Mouse (Mus musculus) neural tube, embryonic 14.5 days (tissue): ENCODE data around the gene Pcolce. TPM values are rescaled to one million over a fixed set of nuclear protein-coding genes. Genes with fewer than 3 reads are reported as not detected.
"Not testable (repeated sequence)": the region's sequence is repeated elsewhere in the genome, so short reads cannot be mapped to it uniquely, and the experiment has no call there.

Experiments used
- ATAC-seq: fragments of 200-750 bp; cut with Nextera tagmentation; 2 replicates; pipeline ENCODE4 v1.8.0; 2017; ENCODE audit warnings: low read depth, mild to moderate bottlenecking, moderate TSS enrichment, moderate library complexity
- H3K27ac ChIP-seq: fragments of 300-500 bp; sonication (generic); 2 replicates; pipeline ENCODE4 v1.5.1; 2014; ENCODE audit warnings: low read depth, mild to moderate bottlenecking, control low read depth, low read length, moderate library complexity, mixed read lengths
- H3K27me3 ChIP-seq: fragments of 300-500 bp; sonication (generic); 2 replicates; pipeline ENCODE4 v1.6.1; 2014; ENCODE audit warnings: low read length; ENCODE audit not compliant: control insufficient read depth, insufficient read depth
- H3K36me3 ChIP-seq: fragments of 300-500 bp; sonication (generic); 2 replicates; pipeline ENCODE4 v1.6.1; 2014; ENCODE audit warnings: low read length, mixed read lengths; ENCODE audit not compliant: control insufficient read depth, insufficient read depth
- H3K4me1 ChIP-seq: fragments of 300-500 bp; sonication (generic); 2 replicates; pipeline ENCODE4 v1.6.1; 2014; ENCODE audit warnings: low read length; ENCODE audit not compliant: control insufficient read depth, insufficient read depth
- H3K4me2 ChIP-seq: fragments of 300-500 bp; sonication (generic); 2 replicates; pipeline ENCODE4 v1.6.1; 2014; ENCODE audit warnings: mild to moderate bottlenecking, low read depth, low read length, control low read depth
- H3K4me3 ChIP-seq: fragments of 300-500 bp; sonication (generic); 2 replicates; pipeline ENCODE4 v1.5.1; 2014; ENCODE audit warnings: low read depth, low read length, control low read depth, mixed read lengths
- H3K9ac ChIP-seq: fragments of 300-500 bp; sonication (generic); replicated peaks from 2 replicates; pipeline ENCODE4 v1.6.1; 2014; ENCODE audit warnings: low read depth, mild to moderate bottlenecking, control low read depth, low read length, mixed read lengths
- H3K9me3 ChIP-seq: fragments of 300-500 bp; sonication (generic); 2 replicates; pipeline ENCODE4 v1.6.1; 2016; ENCODE audit warnings: low read length; ENCODE audit not compliant: control insufficient read depth
- WGBS: fragments of 180-500 bp; shearing (Covaris S2); extraction: QIAGEN DNeasy Blood & Tissue Kit; methylation state at CpG from one replicate; pipeline ENCODE4 v1.1.7; 2014; 5-methylcytosine and 5-hydroxymethylcytosine counted together
- polyA plus RNA-seq: library from polyadenylated mRNA; unstranded; fragments of >200 nt; fragmentation: Nextera tagmentation; extraction: Ambion mirVana; gene quantifications from 2 replicates; pipeline ENCODE4 v1.2.1, GENCODE M21; 2014

Gene Pcolce
- polyA plus RNA-seq, 1 experiment from 2014 or later: 2.4 TPM

DNA sequence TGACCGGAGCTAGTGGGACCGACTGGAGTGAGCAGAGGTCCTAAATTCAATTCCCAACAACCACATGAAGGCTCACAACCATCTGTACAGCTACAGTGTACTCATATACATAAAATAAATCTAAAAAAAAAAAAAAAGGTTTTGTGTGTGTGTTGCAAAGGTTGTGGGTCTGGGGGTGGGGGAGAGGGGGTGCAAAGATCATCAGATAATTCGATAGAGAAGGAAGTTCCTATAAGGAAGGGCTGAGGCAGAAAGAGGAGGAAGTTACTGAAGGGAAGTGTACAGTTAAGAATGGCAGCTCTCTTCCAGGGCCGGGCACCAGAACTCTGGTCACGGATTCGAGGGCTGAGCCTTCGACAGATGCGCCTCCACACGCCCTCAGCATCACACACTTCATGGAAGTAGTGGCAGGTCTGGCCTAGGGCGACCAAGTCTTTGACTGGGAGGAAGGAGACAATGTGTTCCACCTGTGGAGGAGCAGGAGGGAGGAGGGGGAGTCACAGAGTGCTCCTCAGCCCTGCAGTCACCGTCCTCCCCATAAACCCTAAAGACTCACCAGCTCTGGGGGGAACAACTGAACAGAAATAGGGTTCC lies 10.4 kb upstream of the Pcolce start:
- H3K4me3 ChIP-seq: no peak overlapping the region
- H3K27me3 ChIP-seq: no peaks in the 10 kb centered on the region
- no peak overlapping the region for H3K9ac ChIP-seq
- H3K9me3 ChIP-seq: no peaks in the 10 kb centered on the region
- H3K27ac ChIP-seq: no peak overlapping the region
- 91% methylated on average over 11 of the region's 11 CpGs for WGBS
- no peaks in the 10 kb centered on the region for H3K36me3 ChIP-seq
- H3K4me1 ChIP-seq: 0 out of 2 replicates have a peak, but pooled peaks cover 6% of the 10 kb centered on the region
- H3K4me2 ChIP-seq: no peak overlapping the region
- ATAC-seq: no peak

DNA sequence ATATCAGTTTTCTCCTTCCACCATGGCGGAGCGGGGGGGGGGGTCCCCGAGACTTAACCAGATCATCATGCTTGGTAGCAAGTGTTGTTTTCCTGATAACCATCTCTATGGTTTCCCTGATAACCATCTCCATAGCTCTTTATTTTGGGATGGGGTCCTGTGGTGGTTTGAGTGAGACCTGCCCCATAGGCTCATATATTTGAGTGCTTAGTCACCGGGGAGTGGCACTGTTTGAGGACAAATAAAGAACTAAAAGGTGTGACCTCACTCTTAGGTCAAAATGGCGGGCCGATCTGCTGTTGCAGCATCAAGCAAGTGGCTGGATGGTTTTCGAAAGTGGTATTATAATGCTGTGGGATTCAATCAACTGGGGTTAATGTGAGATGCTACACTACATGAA lies 1.8 kb upstream of the Pcolce start:
- no peaks in the 10 kb centered on the region for H3K27me3 ChIP-seq
- no peak overlapping the region for H3K4me3 ChIP-seq
- H3K9me3 ChIP-seq: no peaks in the 10 kb centered on the region
- H3K36me3 ChIP-seq: no peaks in the 10 kb centered on the region
- no peaks in the 10 kb centered on the region for H3K4me1 ChIP-seq
- 94% methylated on average over 7 of the region's 7 CpGs for WGBS
- no peak overlapping the region for H3K4me2 ChIP-seq
- H3K27ac ChIP-seq: no peak overlapping the region
- no peak overlapping the region for H3K9ac ChIP-seq
- ATAC-seq: no peak

DNA sequence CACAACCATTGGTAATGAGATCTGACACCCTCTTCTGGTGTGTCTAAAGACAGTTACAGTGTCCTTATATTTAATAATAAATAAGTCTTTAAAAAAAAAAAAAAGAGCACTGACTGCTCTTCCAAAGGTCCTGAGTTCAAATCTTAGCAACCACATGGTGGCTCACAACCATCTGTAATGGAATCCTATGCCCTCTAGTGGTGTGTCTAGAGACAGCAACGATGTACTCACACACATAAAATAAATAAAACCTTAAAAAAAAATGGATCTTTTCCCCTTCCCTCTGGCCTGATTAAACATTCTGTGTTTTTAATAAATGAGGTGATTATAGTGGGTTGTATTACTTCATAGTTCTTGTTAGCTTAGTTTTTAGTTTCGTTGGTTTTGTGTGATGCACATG lies 1.3 kb upstream of the Pcolce start:
- H3K4me2 ChIP-seq, H3K27ac ChIP-seq, H3K27me3 ChIP-seq, H3K9me3 ChIP-seq, H3K9ac ChIP-seq, H3K36me3 ChIP-seq, H3K4me1 ChIP-seq, H3K4me3 ChIP-seq, ATAC-seq: not testable (repeated sequence)
- WGBS: 90% methylated on average over 2 of the region's 2 CpGs

DNA sequence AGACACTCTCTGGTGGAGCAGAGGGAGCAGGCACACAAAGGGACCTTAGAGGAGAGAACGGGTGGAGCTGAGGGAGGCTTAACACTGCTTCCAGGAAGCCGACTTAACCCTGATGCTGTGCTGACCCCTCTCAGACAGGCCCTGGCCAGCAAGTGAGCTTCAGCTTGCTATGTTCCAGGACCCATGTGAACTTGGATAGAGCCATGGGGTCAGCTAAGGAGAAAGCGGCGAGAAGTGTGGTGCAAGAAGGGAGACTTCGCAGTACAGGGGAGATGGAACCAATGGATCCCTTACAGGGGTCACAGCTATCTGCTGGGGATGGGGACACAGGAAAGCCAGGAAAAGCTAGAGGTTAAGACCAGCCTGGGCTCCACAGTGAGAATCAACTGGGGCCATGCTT lies 508 bp downstream of the Pcolce start:
- no peaks in the 10 kb centered on the region for H3K36me3 ChIP-seq
- no peak overlapping the region for H3K4me2 ChIP-seq
- peaks cover 1% of the 10 kb centered on the region; the same call in 1 of the 2 replicates for H3K4me1 ChIP-seq
- no peaks in the 10 kb centered on the region for H3K27me3 ChIP-seq
- no peaks in the 10 kb centered on the region for H3K9me3 ChIP-seq
- H3K9ac ChIP-seq: no peak overlapping the region
- no peak for ATAC-seq
- no peak overlapping the region for H3K4me3 ChIP-seq
- WGBS: 79% methylated on average over 5 of the region's 5 CpGs
- no peak overlapping the region for H3K27ac ChIP-seq

DNA sequence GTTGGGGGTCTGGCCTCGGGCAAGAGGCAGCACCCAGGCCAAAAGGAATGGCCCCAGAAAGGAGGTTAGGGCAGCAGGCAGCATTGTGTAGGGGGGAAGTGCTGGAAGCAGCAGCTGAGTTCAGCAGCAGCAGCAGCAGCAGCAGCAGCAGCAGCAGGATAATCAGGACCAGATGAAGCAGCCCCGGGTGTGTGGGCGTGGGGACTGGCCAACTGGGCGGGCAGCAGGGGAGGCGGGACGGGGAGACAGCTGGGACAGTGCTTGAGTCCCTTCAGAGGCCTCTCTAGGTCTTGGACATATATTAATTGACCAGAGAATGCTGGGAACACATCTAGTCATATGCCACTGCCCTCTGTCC lies 2.4 kb downstream of the Pcolce start:
- ATAC-seq: no peak
- H3K4me2 ChIP-seq: peak overlapping the region; percentile 18; the same call in 1 of the 2 replicates
- H3K9me3 ChIP-seq: no peaks in the 10 kb centered on the region
- peaks cover 5% of the 10 kb centered on the region; the same call in 1 of the 2 replicates for H3K4me1 ChIP-seq
- no peak overlapping the region for H3K9ac ChIP-seq
- no peak overlapping the region for H3K4me3 ChIP-seq
- H3K27me3 ChIP-seq: no peaks in the 10 kb centered on the region
- no peak overlapping the region for H3K27ac ChIP-seq
- 36% methylated on average over 6 of the region's 6 CpGs for WGBS
- no peaks in the 10 kb centered on the region for H3K36me3 ChIP-seq

DNA sequence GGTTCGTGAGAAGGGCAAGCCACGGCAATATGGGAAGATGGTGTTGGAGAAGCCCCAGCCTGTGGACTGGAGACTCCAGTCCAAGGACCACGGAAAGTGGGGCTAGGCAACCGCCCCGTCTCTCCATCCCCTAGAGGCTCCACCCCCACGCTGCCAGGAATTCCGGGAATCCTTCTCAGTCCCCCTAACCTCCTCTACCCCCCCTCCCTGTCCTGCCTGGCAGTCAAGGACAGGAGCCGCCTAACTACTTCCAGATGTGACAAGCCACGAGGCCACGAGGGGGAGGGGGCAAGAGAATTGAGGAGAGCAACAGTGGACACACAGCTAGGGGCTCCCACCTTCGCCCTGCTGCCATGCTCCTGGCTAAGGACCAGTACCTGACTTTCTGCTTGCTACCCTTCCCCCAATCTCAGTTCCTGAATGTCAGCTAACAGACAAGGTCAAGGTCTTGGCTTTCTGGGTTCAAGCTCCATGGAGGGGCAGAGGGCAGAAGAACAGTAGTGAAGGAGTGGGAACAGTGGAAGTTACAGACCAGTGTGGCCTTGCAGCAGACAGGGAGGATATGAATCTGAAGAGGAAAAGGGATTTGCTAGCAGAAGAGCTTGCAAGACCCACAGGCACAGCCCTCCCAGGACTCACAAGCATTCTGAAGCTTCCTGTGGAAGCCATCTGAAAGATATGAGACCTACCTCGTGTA lies 2.9 kb downstream of the Pcolce start:
- H3K36me3 ChIP-seq: no peaks in the 10 kb centered on the region
- no peak overlapping the region for H3K9ac ChIP-seq
- H3K4me1 ChIP-seq: peaks cover 5% of the 10 kb centered on the region; the same call in 1 of the 2 replicates
- no peak overlapping the region for H3K4me3 ChIP-seq
- H3K27ac ChIP-seq: no peak overlapping the region
- ATAC-seq: no peak
- 14% methylated on average over 12 of the region's 12 CpGs for WGBS
- H3K4me2 ChIP-seq: peak overlapping the region; percentile 18; the same call in 1 of the 2 replicates
- H3K9me3 ChIP-seq: no peaks in the 10 kb centered on the region
- no peaks in the 10 kb centered on the region for H3K27me3 ChIP-seq

DNA sequence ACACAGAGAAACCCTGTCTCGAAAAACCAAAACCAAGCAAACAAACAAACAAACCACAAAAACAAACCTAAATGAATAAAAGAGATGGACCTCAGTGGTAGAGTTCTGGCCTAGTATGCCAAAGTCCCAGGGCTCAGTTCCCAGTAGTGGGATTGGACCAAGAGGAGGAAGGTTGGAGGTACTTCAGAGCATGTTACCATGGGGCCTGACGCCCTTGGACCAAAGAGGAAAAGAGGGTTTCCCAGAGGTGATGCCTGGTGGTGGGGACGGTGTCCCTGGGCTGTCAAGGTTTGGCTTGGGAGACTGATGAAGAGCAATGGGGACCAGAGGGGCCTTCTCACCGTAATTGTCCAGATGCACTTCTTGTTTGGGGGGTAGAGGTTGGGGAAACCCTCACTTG lies 3.5 kb downstream of the Pcolce start:
- no peak overlapping the region for H3K27ac ChIP-seq
- H3K27me3 ChIP-seq: no peaks in the 10 kb centered on the region
- no peaks in the 10 kb centered on the region for H3K36me3 ChIP-seq
- no peak overlapping the region for H3K4me2 ChIP-seq
- peaks cover 5% of the 10 kb centered on the region; the same call in 1 of the 2 replicates for H3K4me1 ChIP-seq
- H3K9ac ChIP-seq: no peak overlapping the region
- no peaks in the 10 kb centered on the region for H3K9me3 ChIP-seq
- WGBS: 76% methylated on average over 4 of the region's 4 CpGs
- ATAC-seq: no peak
- no peak overlapping the region for H3K4me3 ChIP-seq

DNA sequence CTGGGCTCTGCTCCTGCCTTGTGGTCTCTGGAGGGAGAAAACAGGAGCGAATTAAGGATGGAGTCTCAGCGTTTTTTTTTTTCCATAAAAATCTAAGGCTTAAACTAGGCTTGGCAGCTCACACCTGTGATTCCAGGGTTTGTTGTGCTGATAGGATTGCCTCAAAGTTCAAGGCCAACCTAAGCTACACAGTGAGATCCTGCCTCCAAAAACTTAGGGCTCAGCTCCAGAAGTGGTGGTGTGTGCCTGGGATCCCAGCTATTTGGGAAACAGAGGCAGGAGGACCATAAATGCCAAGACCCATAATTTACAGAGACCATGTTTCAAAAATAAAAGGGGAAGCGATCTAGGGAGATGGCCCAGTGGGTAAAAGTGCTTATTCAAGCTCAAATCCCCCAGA lies 4.3 kb downstream of the Pcolce start:
- 52% methylated on average over 3 of the region's 3 CpGs for WGBS
- Histone ChIP-seq H3K9ac (no peak overlapping the region), H3K36me3 (no peaks in the 10 kb centered on the region), H3K4me1 (peaks cover 5% of the 10 kb centered on the region; the same call in 1 of the 2 replicates), H3K9me3 (no peaks in the 10 kb centered on the region), H3K4me3 (no peak overlapping the region), H3K27ac (no peak overlapping the region), H3K4me2 (no peak overlapping the region), H3K27me3 (no peaks in the 10 kb centered on the region)
- no peak for ATAC-seq

DNA sequence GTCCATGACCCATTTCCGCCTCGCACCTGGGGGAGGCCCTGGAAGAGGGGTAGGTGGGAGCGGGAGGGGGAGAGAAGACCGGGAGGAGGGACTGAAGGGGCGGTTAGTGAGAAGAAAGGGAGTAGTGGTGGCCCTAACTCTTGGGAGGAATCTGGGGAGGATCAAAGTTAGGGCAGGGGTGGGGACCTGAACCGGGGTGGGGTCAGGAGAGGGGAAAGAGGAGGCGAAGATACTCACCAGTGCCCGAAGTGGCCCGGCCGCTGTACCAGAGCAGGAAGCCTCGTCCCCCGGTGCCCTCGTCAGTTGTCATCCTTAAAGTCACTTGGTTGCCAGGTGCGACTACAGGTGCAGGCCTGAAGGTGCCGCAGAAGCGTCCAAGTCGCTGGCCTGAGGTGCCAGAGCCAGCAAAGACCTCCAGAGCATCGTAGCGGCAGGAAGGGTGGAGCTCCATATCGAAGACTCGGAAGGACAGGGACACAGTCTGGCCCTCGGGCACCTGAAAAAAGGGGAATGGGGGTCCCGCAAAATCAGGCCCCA lies 4.9 kb downstream of the Pcolce start:
- H3K27ac ChIP-seq: no peak overlapping the region
- peaks cover 5% of the 10 kb centered on the region; the same call in 1 of the 2 replicates for H3K4me1 ChIP-seq
- no peak overlapping the region for H3K9ac ChIP-seq
- H3K36me3 ChIP-seq: no peaks in the 10 kb centered on the region
- H3K9me3 ChIP-seq: no peaks in the 10 kb centered on the region
- ATAC-seq: no peak
- H3K4me2 ChIP-seq: no peak overlapping the region
- no peak overlapping the region for H3K4me3 ChIP-seq
- no peaks in the 10 kb centered on the region for H3K27me3 ChIP-seq
- 14% methylated on average over 23 of the region's 23 CpGs for WGBS
